1 mouse cellular context compared by ENCODE assay signal in the genomic region with DNA sequence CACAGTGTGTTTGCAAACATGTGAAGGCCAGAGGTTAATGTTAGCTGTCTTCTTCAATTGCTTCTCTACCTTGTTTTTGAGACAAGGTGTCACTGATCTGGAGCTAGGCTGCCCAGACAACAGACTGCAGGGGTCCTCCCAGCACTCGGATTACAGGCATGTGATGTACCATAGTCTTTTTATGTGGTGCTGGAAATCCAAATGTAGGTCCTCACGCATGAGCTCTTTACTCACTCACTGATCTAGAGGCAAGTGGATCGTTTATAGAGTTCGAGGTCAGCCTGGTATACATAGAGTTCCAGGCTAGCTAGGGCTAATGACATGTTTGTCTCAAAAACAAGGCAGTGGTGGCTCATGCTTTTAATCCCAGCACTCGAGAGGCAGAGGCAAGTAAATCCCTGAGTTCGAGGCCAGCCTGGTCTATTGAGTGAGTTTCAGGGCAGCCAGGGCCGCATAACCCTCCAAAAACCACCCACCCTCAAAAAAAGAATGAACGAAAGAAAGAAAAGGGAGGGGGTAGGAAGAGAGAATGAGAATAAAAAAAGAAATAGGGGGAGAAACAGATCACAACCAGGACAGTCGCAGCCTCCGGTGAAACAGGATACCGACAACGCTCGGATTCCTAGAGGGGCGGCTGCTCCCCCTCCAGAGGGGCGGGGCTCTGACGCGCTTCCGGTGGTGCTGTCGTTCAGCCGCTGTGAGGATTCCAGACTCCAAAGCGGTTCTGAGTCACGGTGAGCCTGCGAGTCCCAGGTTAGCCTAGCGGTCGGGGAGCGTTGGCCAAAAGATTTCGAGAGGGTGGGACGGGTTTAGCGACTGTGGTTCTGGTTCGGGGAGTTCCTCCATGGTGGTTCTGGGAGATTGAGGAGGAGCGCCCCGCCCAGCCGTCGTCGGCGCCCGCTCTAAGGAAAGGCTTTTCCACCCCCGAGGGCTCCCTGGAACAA.
TF ChIP-seq lines count a peak whose summit lies in the region.

A gene (plus strand): TSS at position 649 of the 944 bp plus-strand sequence.

TF ChIP-seq in C2C12, 6 proteins besides CTCF, POLR2A, EP300 and RAD21 (continued from another document):
- no peak for TF ChIP-seq MYOG (IDR thresholded peaks at IDR 0.05; ENCODE audit: control insufficient read depth, extremely low read depth, insufficient read length)
- TF ChIP-seq FOSL1 (IDR thresholded peaks at IDR 0.05; ENCODE audit: insufficient read depth, low read length, poor library complexity, severe bottlenecking), result no peak
TF ChIP-seq in C2C12: peak in this region for 0.
